Mouse (Mus musculus) spleen, adult 18-20 months (tissue): ENCODE measurements around the gene Cfap77.

Experiments
- DNase-seq, 2 experiments: peaks; one replicate each; pipeline ENCODE4 v3.0.0; 2022; ENCODE audit warnings: mixed read lengths in 2 of 2

Cfap77 gene

GRCm38 (mm10) chr2:28923912-28924311, 131.0 kb downstream of the Cfap77 start:
- DNase-seq, result peak in 1 of 2 experiments; percentile 42

GRCm38 (mm10) chr2:28919001-28919400, 135.9 kb downstream of the Cfap77 start:
- no peak for DNase-seq

- no peak for DNase-seq
Measured at GRCm38 (mm10) chr2:28917518-28918361, 137.1 kb downstream of the Cfap77 start.

- no peak for DNase-seq
Measured at GRCm38 (mm10) chr2:28917156-28917517, 137.7 kb downstream of the Cfap77 start.

- DNase-seq, result no peak
Measured at GRCm38 (mm10) chr2:28916513-28916865, 138.4 kb downstream of the Cfap77 start, which contains the start of gene Barhl1. TSS of gene Barhl1 (minus strand) at chr2:28916668.

- peak; percentile 56 to 71 for DNase-seq
Measured at GRCm38 (mm10) chr2:28915768-28916512, 138.9 kb downstream of the Cfap77 start.

GRCm38 (mm10) chr2:28915104-28915738, 139.6 kb downstream of the Cfap77 start:
- no peak for DNase-seq

GRCm38 (mm10) chr2:28914121-28914520, 140.7 kb downstream of the Cfap77 start:
- no peak for DNase-seq

- DNase-seq, result no peak
Measured at GRCm38 (mm10) chr2:28912961-28913360, 141.9 kb downstream of the Cfap77 start.

GRCm38 (mm10) chr2:28912039-28912700, 142.7 kb downstream of the Cfap77 start:
- DNase-seq, result no peak

- no peak for DNase-seq
Measured at GRCm38 (mm10) chr2:28911331-28912038, 143.4 kb downstream of the Cfap77 start.

GRCm38 (mm10) chr2:28910877-28911276, 144.0 kb downstream of the Cfap77 start:
- no peak for DNase-seq

GRCm38 (mm10) chr2:28909818-28910710, 144.8 kb downstream of the Cfap77 start:
- no peak for DNase-seq

- DNase-seq, result no peak
Measured at GRCm38 (mm10) chr2:28909186-28909817, 145.6 kb downstream of the Cfap77 start.

- DNase-seq, result no peak
Measured at GRCm38 (mm10) chr2:28908389-28909153, 146.3 kb downstream of the Cfap77 start.

- DNase-seq, result no peak
Measured at GRCm38 (mm10) chr2:28907691-28908388, 147.0 kb downstream of the Cfap77 start.

GRCm38 (mm10) chr2:28905561-28905960, 149.3 kb downstream of the Cfap77 start:
- DNase-seq, result no peak

GRCm38 (mm10) chr2:28904786-28905185, 150.1 kb downstream of the Cfap77 start:
- no peak for DNase-seq

GRCm38 (mm10) chr2:28903871-28904270, 151.0 kb downstream of the Cfap77 start:
- no peak for DNase-seq
